Mouse (Mus musculus): ENCODE results near the gene Hdhd5.

GRCm38 (mm10) chr6:120461217-120461616 lies 69.9 kb downstream of the Hdhd5 start:
- TF ChIP-seq CTCF (IDR thresholded peaks at IDR 0.05; ENCODE audit: extremely low read depth, insufficient read length, insufficient replicate concordance, low read depth, low read length): no peak
- no peak for TF ChIP-seq POLR2A (IDR thresholded peaks at IDR 0.05; ENCODE audit: low read depth, low read length)
